In the genomic region with DNA sequence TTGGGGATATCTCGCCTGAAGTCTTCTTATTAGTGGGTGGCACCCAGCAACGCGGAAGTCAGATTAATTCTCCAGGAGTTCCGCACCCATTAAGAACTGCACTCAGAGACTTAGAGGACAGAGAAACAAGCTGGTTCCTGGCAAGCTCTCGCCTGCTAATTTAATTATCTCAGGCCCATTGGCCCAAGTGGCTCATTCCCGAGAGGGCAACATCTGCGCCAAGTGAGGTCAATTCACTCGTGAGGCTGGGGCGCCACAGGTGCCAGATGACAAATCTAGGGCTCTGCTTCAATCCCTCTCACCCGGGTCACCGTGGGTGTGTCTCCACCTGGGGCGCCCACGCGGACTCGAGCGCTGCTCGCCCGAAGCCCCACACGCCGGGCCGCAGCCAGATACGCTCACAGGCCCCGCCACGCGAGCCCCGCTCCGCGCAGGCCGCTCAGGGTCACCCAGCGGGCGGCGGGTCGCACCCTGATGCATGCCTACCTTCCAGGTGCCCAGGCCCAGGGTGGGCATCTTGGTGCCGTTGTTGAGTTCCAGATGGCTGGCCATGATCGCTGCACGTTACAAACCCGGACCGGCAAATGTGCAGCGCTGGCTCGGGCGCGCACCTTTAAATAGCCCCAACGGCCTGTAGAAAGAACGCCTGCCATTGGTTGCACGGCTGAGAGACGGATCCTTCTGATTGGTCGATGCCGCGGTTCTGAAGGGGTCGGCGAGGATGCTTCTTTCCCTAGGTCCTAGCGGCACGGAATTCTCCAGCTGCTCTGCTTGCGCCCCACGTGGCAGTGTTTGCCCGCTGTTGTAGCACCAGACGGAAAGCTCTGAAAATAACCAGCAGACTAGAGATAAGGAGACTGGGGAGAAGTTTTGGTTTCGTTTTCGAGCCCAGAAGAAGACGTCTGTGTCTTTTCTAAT, we compare ENCODE assay signal across 8 mouse cellular contexts. TPM values are rescaled to one million over a fixed set of nuclear protein-coding genes. Genes with fewer than 3 reads are reported as not detected.
DNase-seq lines count a peak whose midpoint lies in the region; ATAC-seq lines count a peak whose summit lies in the region.

TSS of gene Akr1b3 (minus strand) at position 625 of the 918 bp plus-strand sequence.

- peak within 1 kb of the TSS; percentile 70 for H3K9ac ChIP-seq in lung, embryonic 16.5 days (ENCODE audit: low read length)

- peak; percentile 99 to 100 for ATAC-seq in hematopoietic stem cell, adult 5-6 weeks (replicated peaks in 1 of 2; ENCODE audit: insufficient read depth in 1 of 2, low FRiP score in 2 of 2, low TSS enrichment in 1 of 2, low read depth in 1 of 2, poor library complexity in 2 of 2, severe bottlenecking in 2 of 2)
- peak; percentile 99 for ATAC-seq in lung, embryonic 16.5 days (ENCODE audit: low read depth)

- H3K4me2 ChIP-seq in lung, embryonic 16.5 days (ENCODE audit: low read depth, low read length), result peak within 1 kb of the TSS; percentile 90

- H3K27ac ChIP-seq in lung, embryonic 16.5 days (ENCODE audit: low read length), result no peak within 1 kb of the TSS

- no peaks in the 10 kb centered on the region for H3K36me3 ChIP-seq in lung, embryonic 16.5 days (ENCODE audit: control insufficient read depth, insufficient read depth, low read length)

- H3K4me3 ChIP-seq in lung, embryonic 16.5 days (ENCODE audit: low read length), result peak within 1 kb of the TSS; percentile 74

- no peaks in the 10 kb centered on the region for H3K27me3 ChIP-seq in lung, embryonic 16.5 days (ENCODE audit: control insufficient read depth, insufficient read depth, low read depth, low read length)

- peaks cover 10% of the 10 kb centered on the region for H3K4me1 ChIP-seq in lung, embryonic 16.5 days (replicated peaks; ENCODE audit: control insufficient read depth, insufficient read depth, low read length)

- peak; percentile 96 for DNase-seq in MEL-GATA-1-ER (ENCODE audit: extremely low read depth, low read depth)
- DNase-seq in cerebellum, adult 8-10 months, result peak; percentile 78
- peak; percentile 96 for DNase-seq in forelimb bud, embryonic 11.5 days (ENCODE audit: low read depth, low spot score)
- peak; percentile 73 for DNase-seq in layer of hippocampus, adult 9-10 months (ENCODE audit: low spot score)
- peak; percentile 50 for DNase-seq in ovary, postnatal 10 days (ENCODE audit: low spot score)
- peak; percentile 86 to 89 for DNase-seq in thymus, postnatal 10 days (ENCODE audit: low spot score in 2 of 2)

- H3K9me3 ChIP-seq in lung, embryonic 16.5 days (ENCODE audit: control insufficient read depth, low read length), result no peaks in the 10 kb centered on the region

- WGBS in lung, embryonic 16.5 days, result under 1% methylated on average over 57 of the region's 60 CpGs

RNA-seq across cellular contexts. Expression of gene Akr1b3, which starts in this region (rescaled TPM):
- 101 and 135 TPM in 2 replicates for total RNA-seq in hematopoietic stem cell, adult 5-6 weeks (2017)
- 120 and 122 TPM in 2 replicates for polyA plus RNA-seq in lung, embryonic 16.5 days (2015; fragmentation: Nextera tagmentation; extraction: Ambion mirVana)
